Mouse (Mus musculus) megakaryocyte-erythroid progenitor cell, adult 5-6 weeks (primary cell): Measurements from ENCODE around the gene Pam. TPM values are rescaled to one million over a fixed set of nuclear protein-coding genes. Genes with fewer than 3 reads are reported as not detected.
"Not testable (repeated sequence)": the region's sequence is repeated elsewhere in the genome, so short reads cannot be mapped to it uniquely, and the experiment has no call there.

ENCODE experiments used
- ATAC-seq: replicated peaks from 2 replicates; pipeline ENCODE4 v1.8.0; 2016; ENCODE audit warnings: mild to moderate bottlenecking, inconsistent platforms; ENCODE audit not compliant: severe bottlenecking, poor library complexity, low FRiP score, low TSS enrichment
- total RNA-seq, 2 experiments: library from RNA; stranded (forward) in 1 of 2; stranded (reverse) in 1 of 2; fragments of 200-1000, 215-1000 nt in 1 of 2; fragments of >200 nt in 1 of 2; fragmentation: Nextera tagmentation in 1 of 2; gene quantifications; 2 replicates each; pipeline ENCODE4 v1.2.3; 2014 to 2017

The Pam gene
- total RNA-seq, 2 experiments from 2014 or later, result 6.1 to 22.3 TPM

- no peak for ATAC-seq
These were observed 301.3 kb downstream of the Pam start for GRCm38 (mm10) chr1:97794110-97794509.

DNA sequence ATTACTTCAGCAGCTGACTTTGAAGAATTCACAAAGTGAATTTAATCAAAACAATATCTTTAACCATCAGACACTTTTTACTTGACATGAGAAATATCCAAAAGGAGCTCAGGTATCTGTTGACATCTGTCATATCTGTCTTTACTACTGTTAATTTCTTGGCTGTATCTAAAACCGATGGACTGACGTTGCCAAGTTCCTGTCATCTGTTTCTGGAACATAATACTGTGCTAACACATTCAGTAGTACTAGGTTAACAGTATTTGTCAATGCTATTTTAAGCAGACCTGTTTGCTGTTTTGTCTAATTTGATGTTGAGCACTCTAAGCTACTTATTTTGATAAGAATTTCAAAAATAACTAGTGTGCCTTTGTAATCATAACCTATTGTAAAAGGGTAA lies 307.0 kb downstream of the Pam start:
- ATAC-seq, result no peak

GRCm38 (mm10) chr1:97787674-97788073 lies 307.8 kb downstream of the Pam start:
- no peak for ATAC-seq

DNA sequence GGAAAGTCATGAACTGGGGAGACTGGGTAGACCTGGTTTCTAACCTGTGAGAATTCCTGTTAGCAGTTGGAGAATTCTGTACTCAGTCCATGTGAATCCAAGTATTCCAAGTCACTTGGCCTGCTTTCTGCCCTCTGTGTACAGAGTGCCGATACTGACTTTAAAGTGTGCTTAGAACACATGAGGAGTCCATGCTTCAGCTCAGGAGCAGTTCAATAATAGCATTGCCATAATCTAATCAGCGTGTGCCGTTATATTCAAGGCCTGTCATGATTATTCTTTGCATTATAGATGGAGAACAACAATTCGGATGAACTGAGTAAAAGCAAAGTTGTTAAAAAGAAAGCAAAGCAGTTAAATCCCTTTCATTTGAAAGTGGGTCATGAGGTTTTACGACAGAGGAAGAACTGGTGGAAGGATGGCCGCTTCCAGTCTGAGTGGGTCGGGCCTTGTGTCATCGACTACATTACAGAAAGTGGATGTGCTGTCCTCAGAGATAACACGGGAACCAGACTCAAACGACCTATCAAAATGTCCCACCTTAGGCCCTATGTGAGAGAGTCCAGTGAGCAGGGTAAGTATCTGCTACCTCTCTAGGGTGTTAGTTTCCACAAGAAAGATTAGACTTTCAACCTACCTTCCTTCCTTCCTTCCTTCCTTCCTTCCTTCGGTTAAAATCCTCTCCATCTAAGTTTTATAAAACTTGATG lies 309.6 kb downstream of the Pam start:
- 0 out of 2 replicates have a peak, but pooled peaks have one; percentile 37 for ATAC-seq

DNA sequence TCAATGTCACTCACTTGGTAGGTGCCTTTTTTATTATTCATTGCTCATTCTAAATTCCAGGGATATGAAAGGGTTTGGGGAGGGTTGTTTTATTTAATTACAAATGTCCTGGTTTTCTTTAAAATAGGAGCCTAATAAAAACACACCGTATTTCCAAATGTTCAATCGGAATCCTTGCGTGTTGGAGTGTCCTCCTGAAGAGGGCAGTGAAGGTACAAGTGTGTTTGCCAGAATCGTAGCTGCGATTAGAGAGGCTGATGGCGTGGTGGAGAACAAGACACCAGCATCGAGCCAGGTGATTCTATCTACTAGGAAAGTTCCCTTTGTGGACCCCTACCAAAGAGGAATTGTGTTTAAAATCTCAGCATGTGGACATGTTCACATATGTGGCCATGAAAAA lies 310.5 kb downstream of the Pam start:
- no peak for ATAC-seq

GRCm38 (mm10) chr1:97781674-97782073 lies 313.8 kb downstream of the Pam start:
- ATAC-seq, result no peak

- no peak for ATAC-seq
These were observed 321.5 kb downstream of the Pam start for GRCm38 (mm10) chr1:97773973-97774372.

DNA sequence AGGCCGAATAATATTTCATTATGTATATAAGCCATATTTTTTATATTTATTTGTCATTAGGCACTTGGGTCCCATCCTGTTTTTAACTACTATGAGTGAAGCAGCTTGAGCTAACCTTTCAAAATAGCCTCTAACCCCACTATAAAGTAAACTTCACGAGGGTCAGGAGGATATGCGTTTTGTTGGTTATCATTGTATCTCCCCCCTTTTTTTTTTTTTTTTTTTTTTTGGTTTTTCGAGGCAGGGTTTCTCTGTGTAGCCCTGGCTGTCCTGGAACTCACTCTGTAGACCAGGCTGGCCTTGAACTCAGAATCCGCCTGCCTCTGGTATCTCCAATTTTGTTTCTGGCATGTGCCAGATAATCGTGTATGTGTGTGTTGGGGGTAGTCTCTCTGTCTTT lies 322.1 kb downstream of the Pam start:
- ATAC-seq, result no peak

DNA sequence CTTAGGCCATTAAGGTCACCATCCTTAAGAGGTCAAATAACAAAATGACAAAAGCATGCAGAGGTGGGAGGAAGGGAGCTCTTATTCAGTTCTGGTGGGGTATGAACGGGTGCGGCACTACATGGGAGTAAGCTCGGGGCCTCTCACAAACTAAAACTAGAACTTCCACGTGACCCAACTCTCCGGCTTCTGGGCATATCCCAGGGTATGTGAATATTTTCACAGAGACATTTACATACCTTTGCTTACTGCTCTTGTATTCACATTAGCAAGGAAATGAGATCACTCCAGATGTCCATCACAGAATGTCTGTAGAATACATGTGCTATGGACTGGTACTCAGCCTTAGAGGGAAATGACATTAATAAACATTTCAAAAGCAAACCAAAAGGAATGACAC lies 323.7 kb downstream of the Pam start:
- no peak for ATAC-seq

GRCm38 (mm10) chr1:97771118-97771517 lies 324.3 kb downstream of the Pam start:
- ATAC-seq, result no peak

DNA sequence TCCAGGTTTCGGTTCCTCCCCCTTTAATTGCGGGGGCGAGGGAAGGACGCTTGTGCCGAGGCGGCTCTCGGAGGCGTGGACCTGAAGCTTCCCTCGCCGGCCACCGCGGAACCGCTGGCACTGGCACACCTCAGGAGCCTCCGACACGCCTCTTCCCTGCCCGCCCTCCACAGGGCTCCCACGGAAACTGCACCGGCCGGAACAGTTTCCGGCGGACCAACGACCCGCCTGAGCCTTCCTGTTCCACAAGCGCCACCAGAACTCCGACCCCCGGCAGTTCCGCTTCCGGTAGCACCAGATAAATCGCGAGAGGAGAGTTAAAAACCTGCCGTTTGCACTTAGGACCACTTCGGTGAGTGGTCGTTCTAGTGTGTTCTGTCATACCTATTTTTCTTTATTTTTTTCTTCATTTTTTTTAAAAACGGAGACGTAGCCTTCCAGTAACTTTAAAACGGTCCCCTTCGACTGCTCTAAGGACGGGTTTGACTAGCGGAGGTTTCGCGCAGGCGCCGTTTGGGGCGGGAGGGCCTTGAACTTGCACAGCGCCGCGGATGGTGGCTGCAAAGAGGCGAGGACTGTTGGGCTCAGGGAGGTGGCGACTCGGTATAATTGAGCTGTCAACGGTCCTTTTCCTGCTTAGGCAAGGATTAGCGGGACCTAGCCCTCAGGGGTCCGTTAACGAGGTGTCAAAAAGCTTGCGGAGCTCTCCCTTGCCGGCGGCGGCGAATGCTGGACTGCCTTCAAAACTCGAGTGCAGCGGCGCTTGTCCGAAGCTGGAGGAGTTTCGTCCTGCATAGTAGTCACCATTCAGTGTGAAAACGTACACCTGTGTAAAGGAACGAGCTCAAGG lies 325.3 kb downstream of the Pam start, which contains the start of the genes Gin1 and Ppip5k2:
Gin1 (plus strand) TSS at position 269 of the 850 bp plus-strand sequence.
Ppip5k2 (minus strand) TSS at position 508 of the 850 bp plus-strand sequence.
- ATAC-seq, result peak; percentile 89

GRCm38 (mm10) chr1:97769294-97769903 lies 326.0 kb downstream of the Pam start:
- ATAC-seq, result peak; percentile 42

DNA sequence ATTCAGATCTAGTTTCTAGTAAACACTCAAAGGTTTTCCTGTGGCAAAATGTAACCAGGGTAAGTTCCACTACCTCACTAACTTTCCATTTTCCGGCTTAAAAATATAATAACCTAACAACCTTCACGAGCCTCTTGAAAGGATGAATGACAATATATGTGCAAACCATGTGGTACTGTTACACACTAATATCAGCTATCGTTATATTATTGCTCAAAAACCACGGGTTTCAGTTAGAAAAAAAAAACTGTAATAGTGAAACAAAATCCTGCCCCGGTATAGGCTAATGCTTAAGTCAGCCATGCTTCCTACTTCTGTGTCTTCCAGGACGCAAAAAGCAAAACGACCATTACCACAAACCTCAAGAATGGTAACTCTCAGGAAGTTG lies 326.5 kb downstream of the Pam start:
- peak; percentile 3; the same call in 1 of the 2 replicates for ATAC-seq

- no peak for ATAC-seq
These were observed 327.4 kb downstream of the Pam start for GRCm38 (mm10) chr1:97768089-97768488.

DNA sequence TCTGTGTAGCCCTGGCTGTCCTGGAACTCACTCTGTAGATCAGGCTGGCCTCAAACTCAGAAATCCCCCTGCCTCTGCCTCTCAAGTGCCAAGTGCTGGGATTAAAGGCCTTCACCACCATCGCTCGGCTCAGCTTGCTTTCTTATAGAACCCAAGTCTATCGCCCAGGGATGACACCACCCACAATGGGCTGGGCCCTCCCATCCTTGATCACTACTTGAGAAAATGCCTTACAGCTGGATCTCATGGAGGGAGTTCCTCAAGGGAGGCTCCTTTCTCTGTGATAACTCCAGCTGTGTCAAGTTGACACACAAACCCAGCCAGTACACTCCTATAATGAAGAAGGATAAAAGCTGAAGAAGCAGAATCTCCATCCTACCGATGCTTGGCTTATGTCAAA lies 329.7 kb downstream of the Pam start:
- not testable (repeated sequence) for ATAC-seq

GRCm38 (mm10) chr1:97761477-97761876 lies 334.0 kb downstream of the Pam start:
- ATAC-seq, result no peak

DNA sequence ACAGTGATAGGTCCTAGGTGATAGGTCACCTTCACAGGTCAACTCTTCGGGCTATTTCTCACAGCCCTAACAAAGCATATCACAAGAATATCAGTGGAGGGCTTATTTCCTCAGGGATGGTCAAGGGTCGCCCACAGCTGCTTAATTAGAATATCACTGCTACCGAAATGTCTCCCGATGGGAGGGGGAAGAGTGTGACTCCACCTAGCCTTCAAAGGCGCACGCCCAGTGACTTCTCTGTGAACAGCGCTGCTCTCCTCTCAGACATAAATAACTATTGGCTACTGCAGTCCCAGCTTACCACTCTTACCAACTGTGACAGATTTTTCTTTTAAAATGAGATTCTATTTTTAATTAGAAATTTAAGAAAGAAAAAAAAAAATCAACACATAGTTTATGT lies 334.8 kb downstream of the Pam start:
- no peak for ATAC-seq

DNA sequence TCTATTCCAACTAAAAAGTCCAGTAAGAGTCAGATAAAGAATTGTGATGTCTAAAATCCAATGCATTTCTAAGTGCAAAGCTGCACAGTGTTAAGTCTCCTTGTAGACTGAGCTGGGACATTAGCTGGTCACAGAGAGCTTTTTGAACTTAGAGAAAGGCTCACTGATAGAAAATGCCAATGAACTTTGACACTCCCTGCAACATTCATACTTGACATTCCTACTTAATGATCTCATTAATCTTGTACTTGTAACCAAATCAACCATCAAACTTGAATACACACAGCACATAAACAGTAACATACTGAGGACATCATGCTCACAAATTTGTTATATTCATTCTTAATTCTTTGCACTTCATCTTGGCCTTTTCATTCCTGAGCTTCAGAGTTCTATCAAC lies 335.6 kb downstream of the Pam start:
- ATAC-seq, result no peak

- peak; percentile 67 for ATAC-seq
These were observed 341.1 kb downstream of the Pam start for GRCm38 (mm10) chr1:97754392-97754791.

GRCm38 (mm10) chr1:97753216-97753615 lies 342.2 kb downstream of the Pam start:
- no peak for ATAC-seq
